Mouse (Mus musculus) liver, embryonic 15.5 days (tissue): ENCODE results near the gene 1700001K19Rik. TPM values are rescaled to one million over a fixed set of nuclear protein-coding genes. Genes with fewer than 3 reads are reported as not detected.
"Not testable (repeated sequence)": the region's sequence is repeated elsewhere in the genome, so short reads cannot be mapped to it uniquely, and the experiment has no call there.

ENCODE experiments used
- ATAC-seq: fragments of 200-750 bp; cut with Nextera tagmentation; 2 replicates; pipeline ENCODE4 v1.8.0; 2017; ENCODE audit warnings: moderate number of reproducible peaks, mild to moderate bottlenecking, moderate library complexity; ENCODE audit not compliant: insufficient read depth
- H3K27ac ChIP-seq: fragments of 300-500 bp; sonication (generic); replicated peaks from 2 replicates; pipeline ENCODE4 v1.5.1; 2015; ENCODE audit warnings: mild to moderate bottlenecking, inconsistent platforms
- H3K27me3 ChIP-seq: fragments of 300-500 bp; sonication (generic); 2 replicates; pipeline ENCODE4 v1.6.1; 2015; ENCODE audit warnings: mild to moderate bottlenecking, inconsistent platforms
- H3K36me3 ChIP-seq: fragments of 300-500 bp; sonication (generic); replicated peaks from 2 replicates; pipeline ENCODE4 v1.6.1; 2015; ENCODE audit warnings: moderate library complexity, mild to moderate bottlenecking, inconsistent platforms
- H3K4me1 ChIP-seq: fragments of 300-500 bp; sonication (generic); replicated peaks from 2 replicates; pipeline ENCODE4 v1.6.1; 2015; ENCODE audit warnings: inconsistent platforms
- H3K4me2 ChIP-seq: fragments of 300-500 bp; sonication (generic); 2 replicates; pipeline ENCODE4 v1.6.1; 2015; ENCODE audit warnings: moderate library complexity, mild to moderate bottlenecking, inconsistent platforms
- H3K4me3 ChIP-seq: fragments of 300-500 bp; sonication (generic); replicated peaks from 2 replicates; pipeline ENCODE4 v1.5.1; 2015; ENCODE audit warnings: mild to moderate bottlenecking, inconsistent platforms
- H3K9ac ChIP-seq: fragments of 300-500 bp; sonication (generic); 2 replicates; pipeline ENCODE4 v1.6.1; 2015; ENCODE audit warnings: moderate library complexity, mild to moderate bottlenecking, inconsistent platforms
- H3K9me3 ChIP-seq: fragments of 300-500 bp; sonication (generic); replicated peaks from 2 replicates; pipeline ENCODE4 v1.6.1; 2016; ENCODE audit warnings: inconsistent platforms
- WGBS: fragments of 180-500 bp; shearing (Covaris S2); methylation state at CpG from one replicate; pipeline ENCODE4 v1.1.7; 2015; ENCODE audit warnings: mixed read lengths; ENCODE audit not compliant: insufficient replicate concordance; 5-methylcytosine and 5-hydroxymethylcytosine counted together
- polyA plus RNA-seq: library from polyadenylated mRNA; unstranded; fragments of >200 nt; fragmentation: Nextera tagmentation; extraction: Ambion mirVana; gene quantifications from 2 replicates; pipeline ENCODE4 v1.2.1, GENCODE M21; 2015

The 1700001K19Rik gene
- polyA plus RNA-seq, 1 experiment from 2014 or later: not detected

DNA sequence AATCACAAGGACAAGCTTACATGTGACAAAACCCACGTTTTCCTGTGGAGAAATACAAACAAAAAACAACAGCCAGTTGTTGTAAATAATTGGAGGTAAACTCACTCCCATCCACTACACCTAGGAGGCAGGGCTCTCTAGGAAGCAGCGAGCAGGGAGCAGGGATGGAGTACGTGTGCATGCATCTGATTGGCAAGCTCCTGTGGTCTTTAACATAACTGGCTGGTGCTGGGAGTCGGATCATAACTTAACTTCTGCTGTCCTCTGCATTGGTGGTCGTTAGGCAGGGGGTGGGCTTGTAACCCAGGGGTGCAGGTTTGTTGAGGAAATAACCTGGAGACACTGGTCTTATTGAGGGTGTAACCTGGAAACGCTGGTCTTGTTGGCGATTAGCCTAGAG is 21.3 kb upstream of the 1700001K19Rik start:
- Histone ChIP-seq H3K4me2 (no peak overlapping the region), H3K9ac (no peak overlapping the region), H3K27me3 (no peaks in the 10 kb centered on the region), H3K4me1 (peaks cover 56% of the 10 kb centered on the region), H3K36me3 (no peaks in the 10 kb centered on the region), H3K9me3 (no peaks in the 10 kb centered on the region), H3K4me3 (no peak overlapping the region), H3K27ac (no peak overlapping the region)
- ATAC-seq: no peak
- WGBS: 54% methylated on average over 7 of the region's 7 CpGs

DNA sequence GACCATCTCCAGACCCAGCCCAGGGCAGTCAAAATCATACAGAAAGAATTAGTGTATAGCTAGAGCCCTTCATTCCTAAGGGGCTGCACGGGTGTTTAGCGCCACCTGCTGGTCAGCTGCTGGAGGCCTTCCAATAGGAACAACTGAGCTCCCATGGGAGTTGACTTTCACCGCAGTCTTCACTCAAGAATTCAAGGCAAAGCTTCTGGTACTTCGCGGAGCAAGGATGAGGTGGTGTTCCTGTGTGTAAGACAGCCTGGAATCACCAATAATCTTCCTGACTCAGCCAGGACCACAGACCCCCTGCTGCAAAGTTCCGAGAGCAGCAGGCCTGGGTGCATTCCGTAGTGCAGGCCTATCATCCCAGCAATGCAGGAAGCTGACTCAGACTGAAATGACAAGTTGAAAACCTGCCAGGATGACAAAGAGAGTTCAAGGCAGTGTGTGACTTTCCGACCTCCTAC is 20.6 kb upstream of the 1700001K19Rik start:
- H3K9me3 ChIP-seq: no peaks in the 10 kb centered on the region
- no peak overlapping the region for H3K27ac ChIP-seq
- no peaks in the 10 kb centered on the region for H3K27me3 ChIP-seq
- ATAC-seq: no peak
- H3K9ac ChIP-seq: no peak overlapping the region
- H3K36me3 ChIP-seq: no peaks in the 10 kb centered on the region
- H3K4me3 ChIP-seq: no peak overlapping the region
- H3K4me2 ChIP-seq: no peak overlapping the region
- peaks cover 62% of the 10 kb centered on the region for H3K4me1 ChIP-seq
- whole genome bisulfite sequencing: 30% methylated on average over 8 of the region's 8 CpGs

DNA sequence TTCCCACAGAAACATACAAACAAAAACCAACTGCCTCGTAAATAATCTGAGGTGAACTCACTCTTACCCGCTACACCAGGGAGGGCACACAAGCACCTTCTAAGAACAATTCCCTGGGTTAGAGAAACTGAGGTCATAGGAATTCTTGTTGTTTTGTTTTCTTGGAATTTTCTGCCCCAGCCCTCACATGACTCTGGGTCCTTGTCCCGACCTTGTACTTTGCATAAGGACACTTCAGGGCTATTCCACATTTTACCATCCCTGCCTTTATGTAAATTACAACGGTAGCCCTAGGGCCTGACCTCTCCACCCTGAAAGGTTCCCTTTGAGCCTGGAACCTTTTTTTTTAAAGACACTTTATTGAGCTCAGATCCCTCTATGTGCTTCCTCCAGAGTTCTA is 20.1 kb upstream of the 1700001K19Rik start, which contains the start of gene Hsp90aa1:
Gene Hsp90aa1 (minus strand): TSS at position 173 of the 400 bp plus-strand sequence.
- Histone ChIP-seq H3K4me2 (no peak within 1 kb of the TSS), H3K9me3 (no peaks in the 10 kb centered on the region), H3K27ac (peak within 1 kb of the TSS; percentile 87), H3K9ac (no peak within 1 kb of the TSS), H3K36me3 (no peaks in the 10 kb centered on the region), H3K4me1 (peaks cover 67% of the 10 kb centered on the region), H3K4me3 (no peak within 1 kb of the TSS), H3K27me3 (no peaks in the 10 kb centered on the region)
- WGBS: 51% methylated on average over 4 of the region's 4 CpGs
- no peak for ATAC-seq

DNA sequence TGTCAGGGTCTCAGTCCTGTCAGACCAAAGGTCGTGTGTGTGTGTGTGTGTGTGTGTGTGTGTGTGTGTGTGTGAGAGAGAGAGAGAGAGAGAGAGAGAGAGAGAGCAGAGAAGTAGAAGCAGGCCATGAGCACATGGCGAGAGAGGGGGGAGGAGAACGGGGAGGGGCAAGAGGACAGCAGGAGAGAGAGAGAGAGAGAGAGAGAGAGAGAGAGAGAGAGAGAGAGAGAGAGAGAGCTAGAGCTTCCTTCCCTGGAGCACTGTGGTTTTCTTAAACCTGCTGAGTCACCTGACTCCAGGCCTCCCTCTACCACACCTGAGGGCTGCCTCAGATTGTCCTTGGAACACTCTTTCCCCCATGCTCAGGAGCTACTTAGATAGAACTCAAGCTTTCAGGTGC is 18.9 kb upstream of the 1700001K19Rik start:
- 2% methylated on average over 3 of the region's 3 CpGs for WGBS
- not testable (repeated sequence) for H3K9ac ChIP-seq, H3K9me3 ChIP-seq, H3K36me3 ChIP-seq, H3K27me3 ChIP-seq, H3K4me2 ChIP-seq, H3K4me3 ChIP-seq, ATAC-seq
- Histone ChIP-seq H3K27ac (peak overlapping the region; percentile 87), H3K4me1 (peaks cover 66% of the 10 kb centered on the region)

DNA sequence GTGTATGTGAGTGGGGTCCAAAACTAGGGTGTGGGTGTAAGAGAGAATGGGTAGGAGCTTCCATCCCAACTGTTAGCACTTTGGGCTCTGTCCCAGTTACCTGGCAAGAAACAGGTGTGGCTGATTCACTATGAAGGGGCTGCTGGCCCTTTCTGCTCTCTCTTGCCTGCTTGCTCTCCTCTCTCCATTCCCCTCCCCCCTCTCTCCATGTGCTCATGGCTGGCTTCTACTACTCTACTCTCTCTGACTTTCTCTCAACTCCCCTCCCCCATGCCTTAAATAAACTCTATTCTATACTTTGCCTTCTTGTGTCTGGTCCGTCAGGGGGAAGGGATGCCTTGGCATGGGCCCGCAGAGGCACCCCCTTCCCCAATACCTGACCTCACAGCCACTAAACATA is 18.3 kb upstream of the 1700001K19Rik start:
- no peaks in the 10 kb centered on the region for H3K27me3 ChIP-seq
- no peak overlapping the region for H3K4me3 ChIP-seq
- H3K4me2 ChIP-seq: no peak overlapping the region
- peak overlapping the region; percentile 87 for H3K27ac ChIP-seq
- no peak for ATAC-seq
- peak overlapping the region; percentile 21; the same call in 1 of the 2 replicates for H3K9ac ChIP-seq
- WGBS: 50% methylated on average over 2 of the region's 2 CpGs
- H3K36me3 ChIP-seq: no peaks in the 10 kb centered on the region
- H3K4me1 ChIP-seq: peaks cover 62% of the 10 kb centered on the region
- no peaks in the 10 kb centered on the region for H3K9me3 ChIP-seq

DNA sequence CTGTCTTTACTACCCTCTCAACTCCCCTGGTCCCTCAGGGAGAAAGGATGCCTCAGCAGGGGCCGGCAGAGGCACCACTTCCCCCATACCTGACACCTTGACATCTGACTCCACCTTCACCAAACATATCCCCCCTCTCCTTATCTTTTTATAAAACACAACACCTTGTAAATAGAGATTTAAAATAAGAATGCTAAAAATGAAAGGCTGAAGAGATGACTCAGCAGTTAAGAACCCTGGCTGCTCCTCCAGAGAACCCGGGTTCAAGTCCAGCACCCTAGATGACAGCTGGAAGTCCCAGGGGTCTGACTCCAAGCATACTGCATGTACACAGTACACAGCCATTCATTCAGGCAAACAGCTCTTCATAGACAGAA is 16.7 kb upstream of the 1700001K19Rik start:
- Histone ChIP-seq H3K9ac (peak overlapping the region; percentile 47), H3K4me1 (peaks cover 70% of the 10 kb centered on the region), H3K9me3 (no peaks in the 10 kb centered on the region), H3K4me2 (peak overlapping the region; percentile 69), H3K27ac (peak overlapping the region; percentile 87), H3K36me3 (peaks cover 7% of the 10 kb centered on the region), H3K4me3 (peak overlapping the region; percentile 28), H3K27me3 (no peaks in the 10 kb centered on the region)
- ATAC-seq: no peak
- 12% methylated on average over 2 of the region's 2 CpGs for WGBS

DNA sequence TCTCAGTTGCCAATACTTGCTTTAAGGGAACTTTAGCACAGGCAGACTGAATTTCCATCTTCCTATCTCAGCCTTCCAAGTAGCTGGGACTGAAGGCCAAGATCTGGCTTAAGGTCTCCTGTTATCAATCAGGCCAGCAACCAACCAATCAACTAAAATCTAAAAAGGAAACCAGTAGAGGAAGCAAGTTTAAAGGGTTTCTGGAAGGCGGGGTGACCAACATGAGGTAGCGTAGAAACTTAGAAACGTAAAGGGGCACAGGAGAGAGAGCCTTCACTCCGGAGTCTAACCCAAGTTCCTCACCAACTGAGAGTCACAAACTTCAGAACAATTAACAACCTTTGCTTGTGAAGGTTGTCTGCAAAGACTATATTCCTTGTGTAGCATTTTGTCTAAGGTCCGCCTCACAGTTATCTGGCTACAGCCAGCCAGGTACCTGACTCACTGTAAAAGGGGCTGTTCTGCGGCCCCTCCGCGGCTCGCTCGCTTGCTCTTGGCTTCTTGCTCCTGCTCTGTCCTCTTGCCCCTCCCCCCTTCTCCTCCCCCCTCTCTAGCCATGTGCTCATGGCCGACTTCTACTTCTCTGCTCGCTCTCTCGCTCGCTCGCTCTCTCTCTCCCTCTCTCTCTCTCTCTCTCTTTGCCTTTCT is 16.2 kb upstream of the 1700001K19Rik start:
- peak overlapping the region; percentile 69 for H3K4me2 ChIP-seq
- 11% methylated on average over 15 of the region's 15 CpGs for WGBS
- H3K9me3 ChIP-seq: no peaks in the 10 kb centered on the region
- peak overlapping the region; percentile 28 for H3K4me3 ChIP-seq
- H3K36me3 ChIP-seq: peaks cover 11% of the 10 kb centered on the region
- H3K27me3 ChIP-seq: no peaks in the 10 kb centered on the region
- ATAC-seq: no peak
- peaks cover 70% of the 10 kb centered on the region for H3K4me1 ChIP-seq
- H3K27ac ChIP-seq: peak overlapping the region; percentile 87
- H3K9ac ChIP-seq: peak overlapping the region; percentile 78

DNA sequence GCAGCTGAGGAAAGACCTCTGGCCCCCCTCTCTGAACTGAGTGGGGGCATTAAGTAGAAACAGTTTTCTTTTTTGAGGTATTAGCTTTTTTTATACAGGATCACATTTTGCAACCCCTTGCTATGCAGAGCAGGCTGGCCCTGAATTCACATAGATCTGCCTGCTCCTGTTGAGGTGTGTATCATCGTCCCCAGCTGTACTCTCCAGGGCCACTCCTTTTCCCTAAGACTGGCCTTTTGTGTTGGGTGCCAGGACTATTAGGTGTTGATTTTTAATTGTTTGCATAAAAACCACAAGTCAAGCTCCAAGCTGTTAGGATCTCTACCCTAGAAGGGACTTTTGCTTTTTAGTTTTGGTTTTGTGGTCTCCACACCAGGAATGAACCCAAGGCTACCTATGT is 15.7 kb upstream of the 1700001K19Rik start:
- no peak for ATAC-seq
- Histone ChIP-seq H3K9me3 (no peaks in the 10 kb centered on the region), H3K4me1 (peaks cover 70% of the 10 kb centered on the region), H3K4me3 (peak overlapping the region; percentile 28; the same call in 1 of the 2 replicates), H3K27ac (peak overlapping the region; percentile 87), H3K27me3 (no peaks in the 10 kb centered on the region), H3K9ac (0 out of 2 replicates have a peak overlapping the region, but pooled peaks have one; percentile 78), H3K36me3 (peaks cover 16% of the 10 kb centered on the region), H3K4me2 (peak overlapping the region; percentile 69)
- WGBS: 44% methylated on average over 1 of the region's 1 CpGs

DNA sequence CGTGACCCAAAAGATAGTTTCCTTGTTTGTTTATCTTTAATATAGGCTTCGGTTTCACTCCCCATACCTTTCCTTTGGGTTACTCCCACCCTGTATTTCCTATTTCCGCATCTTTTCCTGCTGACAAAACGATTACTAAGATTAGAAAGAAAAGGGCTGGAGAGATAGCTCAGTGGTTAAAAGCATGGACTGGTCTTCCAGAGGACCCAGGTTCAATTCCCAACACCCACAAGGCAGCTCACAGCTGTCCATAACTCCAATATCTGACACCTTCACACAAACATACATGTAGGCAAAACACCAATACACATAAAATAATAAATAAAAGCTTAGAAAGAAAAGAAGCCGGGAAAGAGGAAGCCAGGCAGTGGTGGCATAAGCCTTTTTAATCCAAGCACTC is 15.0 kb upstream of the 1700001K19Rik start:
- peaks cover 71% of the 10 kb centered on the region for H3K4me1 ChIP-seq
- peak overlapping the region; percentile 78; the same call in 1 of the 2 replicates for H3K9ac ChIP-seq
- H3K27me3 ChIP-seq: no peaks in the 10 kb centered on the region
- ATAC-seq: no peak
- H3K27ac ChIP-seq: peak overlapping the region; percentile 87
- H3K9me3 ChIP-seq: no peaks in the 10 kb centered on the region
- WGBS: 23% methylated on average over 5 of the region's 5 CpGs
- peak overlapping the region; percentile 90 for H3K4me2 ChIP-seq
- peak overlapping the region; percentile 100; the same call in 1 of the 2 replicates for H3K4me3 ChIP-seq
- H3K36me3 ChIP-seq: peaks cover 21% of the 10 kb centered on the region

DNA sequence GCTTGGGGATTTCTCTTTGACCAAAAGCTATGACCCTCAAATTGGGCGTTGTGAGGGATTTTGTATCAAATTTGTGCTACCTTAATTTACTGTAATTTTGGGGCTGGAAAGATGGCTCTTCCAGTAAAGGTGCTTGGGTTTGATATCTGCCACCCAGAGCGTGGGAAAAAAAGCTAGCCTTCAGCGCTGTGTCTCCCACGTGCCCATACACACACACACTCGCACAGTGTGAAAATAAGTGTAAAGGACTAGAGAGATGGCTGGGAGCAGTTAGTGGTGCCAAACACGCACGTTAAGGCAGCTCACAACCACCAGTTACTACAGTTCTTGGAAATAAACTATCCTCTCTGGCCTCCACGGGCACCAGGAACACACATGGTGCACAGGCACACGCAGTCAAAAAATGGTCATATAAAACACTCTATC is 14.6 kb upstream of the 1700001K19Rik start:
- peak overlapping the region; percentile 78 for H3K9ac ChIP-seq
- H3K9me3 ChIP-seq: no peaks in the 10 kb centered on the region
- peaks cover 24% of the 10 kb centered on the region for H3K36me3 ChIP-seq
- H3K4me2 ChIP-seq: peak overlapping the region; percentile 90
- H3K4me1 ChIP-seq: peaks cover 66% of the 10 kb centered on the region
- ATAC-seq: no peak
- no peaks in the 10 kb centered on the region for H3K27me3 ChIP-seq
- 26% methylated on average over 9 of the region's 9 CpGs for WGBS
- peak overlapping the region; percentile 87 for H3K27ac ChIP-seq
- H3K4me3 ChIP-seq: peak overlapping the region; percentile 100

DNA sequence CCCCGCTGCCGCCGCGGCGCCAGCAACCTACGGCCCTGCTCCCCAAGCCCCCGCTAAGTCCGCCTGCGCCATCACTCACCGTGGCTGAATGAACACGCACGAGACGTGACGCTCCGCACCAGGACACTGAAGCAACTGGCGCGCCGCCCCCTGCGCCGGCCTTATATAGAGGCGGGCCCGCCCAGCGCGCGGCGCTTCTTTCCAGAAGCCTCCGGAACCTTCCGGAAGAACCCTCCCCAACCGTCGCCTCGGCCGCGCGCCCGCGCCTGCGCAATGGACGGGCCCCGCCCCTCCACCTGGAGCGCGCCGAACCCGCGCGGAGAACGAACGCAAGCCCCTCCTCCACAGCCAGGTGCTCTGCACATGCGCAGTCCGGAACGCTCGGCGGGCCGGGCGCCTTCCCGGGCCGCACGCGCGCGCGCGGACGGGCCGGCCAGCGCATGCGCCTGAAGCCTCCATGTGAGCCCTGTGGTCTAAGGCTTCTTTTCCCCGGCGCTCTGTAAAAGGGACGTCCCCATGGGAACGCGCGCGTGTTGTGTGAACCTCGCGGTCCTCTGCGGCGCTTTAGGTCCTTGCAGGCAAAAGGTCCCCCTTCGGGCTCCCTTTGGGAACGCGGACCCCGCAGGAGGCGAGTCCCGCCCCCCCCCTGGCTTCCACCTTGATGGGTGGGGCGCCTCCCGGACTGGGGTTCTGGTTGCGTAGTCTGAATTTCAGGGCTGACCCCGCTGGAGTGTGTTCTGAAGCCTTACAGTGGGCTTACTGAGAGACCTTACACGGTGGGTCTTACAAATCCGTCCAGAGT is 14.0 kb upstream of the 1700001K19Rik start:
- no peaks in the 10 kb centered on the region for H3K27me3 ChIP-seq
- H3K27ac ChIP-seq: peak overlapping the region; percentile 98
- under 1% methylated on average over 89 of the region's 89 CpGs for WGBS
- peaks cover 60% of the 10 kb centered on the region for H3K4me1 ChIP-seq
- peak overlapping the region; percentile 100 for H3K9ac ChIP-seq
- H3K36me3 ChIP-seq: peaks cover 31% of the 10 kb centered on the region
- H3K9me3 ChIP-seq: no peaks in the 10 kb centered on the region
- peak overlapping the region; percentile 90 for H3K4me2 ChIP-seq
- peak; percentile 86 for ATAC-seq
- H3K4me3 ChIP-seq: peak overlapping the region; percentile 100
